Mouse (Mus musculus) lung, postnatal 0 days (tissue): ENCODE measurements around the gene Smarca4. TPM values are rescaled to one million over a fixed set of nuclear protein-coding genes. Genes with fewer than 3 reads are reported as not detected.
A peak's percentile ranks its signal among the peaks of the same experiment; 100 is the strongest.

Experiments used
- ATAC-seq: fragments of 200-750 bp; cut with Nextera tagmentation; 2 replicates; pipeline ENCODE4 v1.8.0; 2017; ENCODE audit warnings: moderate library complexity
- DNase-seq: peaks from one replicate; pipeline ENCODE4 v3.0.0-alpha.2; 2016; ENCODE audit warnings: low spot score
- H3K27ac ChIP-seq: fragments of 300-500 bp; sonication (generic); 2 replicates; pipeline ENCODE4 v1.5.1; 2014; ENCODE audit warnings: antibody characterized with exemption, mild to moderate bottlenecking, low read length, mixed read lengths
- H3K27me3 ChIP-seq: fragments of 300-500 bp; sonication (generic); replicated peaks from 2 replicates; pipeline ENCODE4 v1.6.1; 2014; ENCODE audit warnings: low read length, mixed read lengths; ENCODE audit not compliant: insufficient read depth
- H3K36me3 ChIP-seq: fragments of 300-500 bp; sonication (generic); 2 replicates; pipeline ENCODE4 v1.6.1; 2014; ENCODE audit warnings: low read length, mixed read lengths; ENCODE audit not compliant: insufficient read depth
- H3K4me1 ChIP-seq: fragments of 300-500 bp; sonication (generic); 2 replicates; pipeline ENCODE4 v1.6.1; 2014; ENCODE audit warnings: antibody characterized with exemption, low read depth, low read length, mixed read lengths; ENCODE audit not compliant: insufficient read depth
- H3K4me2 ChIP-seq: fragments of 300-500 bp; sonication (generic); replicated peaks from 2 replicates; pipeline ENCODE4 v1.6.1; 2014; ENCODE audit warnings: low read depth, mild to moderate bottlenecking, low read length, moderate library complexity, mixed read lengths
- H3K4me3 ChIP-seq: fragments of 300-500 bp; sonication (generic); 2 replicates; pipeline ENCODE4 v1.5.1; 2014; ENCODE audit warnings: low read depth, low read length
- H3K9ac ChIP-seq: fragments of 300-500 bp; sonication (generic); replicated peaks from 2 replicates; pipeline ENCODE4 v1.6.1; 2014; ENCODE audit warnings: low read depth, mild to moderate bottlenecking
- H3K9me3 ChIP-seq: fragments of 300-500 bp; sonication (generic); 2 replicates; pipeline ENCODE4 v1.6.1; 2016; ENCODE audit warnings: low read length, mixed read lengths
- CTCF ChIP-seq: IDR thresholded peaks from 2 replicates; pipeline ENCODE4 v1.5.1; 2016; ENCODE audit warnings: antibody characterized with exemption, mild to moderate bottlenecking
- EP300 ChIP-seq: IDR thresholded peaks from 2 replicates; pipeline ENCODE4 v1.6.1; 2016; ENCODE audit warnings: antibody characterized with exemption, mild to moderate bottlenecking, control low read depth
- WGBS: fragments of 180-500 bp; shearing (Covaris S2); extraction: QIAGEN DNeasy Blood & Tissue Kit; methylation state at CpG from one replicate; pipeline ENCODE4 v1.1.7; 2014; 5-methylcytosine and 5-hydroxymethylcytosine counted together
- polyA plus RNA-seq: library from polyadenylated mRNA; unstranded; fragments of >200 nt; fragmentation: Nextera tagmentation; extraction: Ambion mirVana; gene quantifications from 2 replicates; pipeline ENCODE4 v1.2.1, GENCODE M21; 2015

Gene Smarca4
- polyA plus RNA-seq, 1 experiment from 2014 or later, result 22.3 TPM

DNA sequence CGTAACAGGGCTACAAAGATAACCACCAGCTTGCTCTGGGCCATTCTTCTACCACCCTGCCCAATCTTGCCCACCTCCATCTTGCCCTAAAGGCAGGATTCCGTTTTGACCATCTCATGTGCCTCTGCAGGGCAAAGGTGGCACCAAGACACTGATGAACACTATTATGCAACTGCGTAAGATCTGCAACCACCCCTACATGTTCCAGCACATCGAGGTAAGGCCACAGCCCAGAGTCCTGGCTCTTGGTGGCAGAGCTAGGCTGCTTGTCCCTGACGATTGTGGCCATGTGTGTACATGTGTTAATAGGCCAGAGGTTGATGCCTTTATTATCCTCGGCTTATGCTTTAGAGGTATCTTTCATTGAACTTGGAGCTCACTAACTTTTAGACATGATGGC is 54.4 kb downstream of the Smarca4 start:
- Histone ChIP-seq H3K4me1 (no peaks in the 10 kb centered on the region), H3K36me3 (peaks cover 67% of the 10 kb centered on the region), H3K27me3 (no peaks in the 10 kb centered on the region), H3K4me2 (no peak overlapping the region), H3K9ac (no peak overlapping the region), H3K27ac (no peak overlapping the region), H3K9me3 (no peaks in the 10 kb centered on the region), H3K4me3 (no peak overlapping the region)
- ATAC-seq, result no peak
- TF ChIP-seq CTCF (no peak), EP300 (no peak)
- 89% methylated on average over 6 of the region's 6 CpGs for WGBS
- no peak for DNase-seq

DNA sequence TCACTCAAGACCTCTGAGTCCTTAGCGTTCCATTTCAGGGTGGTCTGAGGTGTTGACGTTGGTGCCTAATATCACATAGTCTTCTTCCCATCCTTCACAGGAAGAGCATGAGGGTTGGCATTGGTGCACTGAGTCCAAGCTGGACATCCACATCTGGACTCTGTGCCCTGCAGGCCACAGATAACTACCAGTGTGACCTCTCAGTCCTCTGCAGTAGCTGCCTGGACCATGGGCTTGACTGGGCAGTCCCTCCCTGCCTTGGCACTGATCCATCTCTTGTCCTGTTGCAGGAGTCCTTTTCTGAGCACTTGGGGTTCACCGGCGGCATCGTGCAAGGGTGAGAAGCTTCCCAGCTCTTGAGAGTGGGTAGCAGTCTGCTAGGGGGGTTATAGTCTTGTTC is 55.8 kb downstream of the Smarca4 start:
- ATAC-seq (no peak), DNase-seq (no peak)
- H3K9ac ChIP-seq, result no peak overlapping the region
- H3K4me2 ChIP-seq, result no peak overlapping the region
- H3K9me3 ChIP-seq, result no peaks in the 10 kb centered on the region
- no peak overlapping the region for H3K4me3 ChIP-seq
- 93% methylated on average over 5 of the region's 5 CpGs for WGBS
- H3K27me3 ChIP-seq, result no peaks in the 10 kb centered on the region
- no peak overlapping the region for H3K27ac ChIP-seq
- no peak for TF ChIP-seq EP300
- no peak for TF ChIP-seq CTCF
- H3K36me3 ChIP-seq, result peaks cover 78% of the 10 kb centered on the region
- no peaks in the 10 kb centered on the region for H3K4me1 ChIP-seq

DNA sequence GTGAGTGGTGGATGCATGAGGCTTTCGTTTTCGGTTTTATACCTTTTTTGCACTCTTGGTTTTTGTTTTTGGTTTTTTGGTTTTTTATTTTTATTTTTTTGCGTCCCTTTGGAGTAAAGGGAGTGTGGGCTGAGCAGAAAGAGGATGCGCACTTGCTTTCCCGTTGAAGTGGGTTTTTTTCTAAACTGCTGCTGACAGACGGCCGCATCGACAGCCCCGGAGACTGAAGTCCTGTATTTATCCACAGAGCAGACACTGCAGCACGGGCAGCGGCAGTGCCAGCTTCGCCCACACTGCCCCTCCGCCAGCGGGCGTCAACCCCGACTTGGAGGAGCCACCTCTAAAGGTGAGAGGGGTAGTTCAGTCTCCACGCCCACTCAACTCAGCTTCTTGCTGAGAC is 61.7 kb downstream of the Smarca4 start:
- Histone ChIP-seq H3K27me3 (no peaks in the 10 kb centered on the region), H3K4me1 (no peaks in the 10 kb centered on the region), H3K36me3 (peaks cover 65% of the 10 kb centered on the region), H3K4me2 (no peak overlapping the region), H3K4me3 (no peak overlapping the region), H3K9me3 (no peaks in the 10 kb centered on the region), H3K27ac (no peak overlapping the region), H3K9ac (no peak overlapping the region)
- TF ChIP-seq EP300 (no peak), CTCF (no peak)
- WGBS, result 91% methylated on average over 17 of the region's 17 CpGs
- DNase-seq, result no peak
- no peak for ATAC-seq

DNA sequence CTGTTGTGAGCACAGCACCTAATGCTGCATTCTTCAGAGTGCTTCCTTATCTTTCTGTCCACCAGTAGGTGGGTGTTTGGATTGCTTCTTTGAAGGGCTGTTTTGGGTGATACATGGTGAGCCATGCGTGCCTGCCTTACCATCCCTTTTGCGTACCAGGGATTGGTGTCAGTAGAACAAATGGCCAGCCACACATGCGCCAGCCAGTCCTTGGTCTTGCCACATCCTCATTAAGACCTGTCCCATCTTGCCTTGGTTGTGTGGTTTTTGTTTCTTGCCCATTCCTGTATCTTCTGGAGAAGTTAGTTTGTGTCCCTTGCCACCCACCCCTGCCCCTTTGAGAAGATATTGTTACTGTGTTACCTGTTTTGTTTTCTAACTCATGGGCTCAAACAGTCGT is 64.5 kb downstream of the Smarca4 start:
- no peak overlapping the region for H3K27ac ChIP-seq
- ATAC-seq, result no peak
- no peaks in the 10 kb centered on the region for H3K4me1 ChIP-seq
- H3K36me3 ChIP-seq, result peaks cover 58% of the 10 kb centered on the region
- no peaks in the 10 kb centered on the region for H3K27me3 ChIP-seq
- H3K9me3 ChIP-seq, result no peaks in the 10 kb centered on the region
- DNase-seq, result no peak
- WGBS, result 84% methylated on average over 4 of the region's 4 CpGs
- H3K4me3 ChIP-seq, result no peak overlapping the region
- H3K9ac ChIP-seq, result no peak overlapping the region
- no peak overlapping the region for H3K4me2 ChIP-seq
- TF ChIP-seq EP300 (no peak), CTCF (no peak)

DNA sequence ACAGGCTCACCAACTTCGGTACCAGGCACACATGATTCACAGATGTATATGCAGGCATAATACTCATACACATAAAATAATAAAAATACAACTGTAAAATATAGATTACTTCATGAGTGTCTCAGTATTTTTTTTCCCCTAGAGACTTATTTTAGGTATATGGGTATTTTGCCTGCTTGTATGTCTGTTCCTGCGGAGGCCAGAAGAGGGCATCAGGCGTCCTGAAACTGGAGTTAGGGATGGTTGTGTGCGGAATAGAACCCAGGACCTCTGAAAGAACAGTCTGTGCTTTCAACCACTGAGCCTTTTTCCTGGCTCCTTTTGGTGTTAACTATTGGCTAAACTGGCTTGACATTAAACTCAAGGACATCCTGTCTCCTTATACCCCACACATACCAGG is 66.9 kb downstream of the Smarca4 start:
- no peak for ATAC-seq
- no peak for DNase-seq
- Histone ChIP-seq H3K27ac (no peak overlapping the region), H3K4me3 (no peak overlapping the region), H3K27me3 (no peaks in the 10 kb centered on the region), H3K4me2 (no peak overlapping the region), H3K9ac (no peak overlapping the region), H3K9me3 (no peaks in the 10 kb centered on the region), H3K4me1 (no peaks in the 10 kb centered on the region), H3K36me3 (peaks cover 51% of the 10 kb centered on the region)
- TF ChIP-seq EP300 (no peak), CTCF (peak; percentile 57)
- WGBS, result 85% methylated on average over 4 of the region's 4 CpGs

DNA sequence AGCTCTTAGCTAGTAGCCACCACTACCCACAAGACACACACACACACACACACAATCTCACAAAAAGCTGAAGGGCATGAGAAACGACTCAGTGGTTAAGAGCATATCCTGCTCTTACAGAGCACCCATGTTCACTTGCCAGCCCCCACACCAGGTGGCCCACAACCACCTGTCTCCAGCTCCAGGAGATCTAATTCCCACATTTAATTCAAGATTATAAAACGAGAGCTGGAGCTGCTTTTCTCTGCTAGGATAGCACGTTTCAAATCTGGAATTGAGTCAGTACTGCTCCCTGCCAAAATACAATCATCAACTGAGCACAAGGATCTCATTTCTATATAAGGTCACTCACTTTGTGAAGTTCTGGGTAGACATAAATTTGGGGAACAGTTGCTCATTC is 67.9 kb downstream of the Smarca4 start:
- H3K27ac ChIP-seq, result no peak overlapping the region
- no peak overlapping the region for H3K4me2 ChIP-seq
- ATAC-seq (no peak), DNase-seq (no peak)
- 80% methylated on average over 3 of the region's 3 CpGs for WGBS
- no peak overlapping the region for H3K9ac ChIP-seq
- TF ChIP-seq CTCF (no peak), EP300 (no peak)
- no peak overlapping the region for H3K4me3 ChIP-seq
- H3K27me3 ChIP-seq, result no peaks in the 10 kb centered on the region
- H3K4me1 ChIP-seq, result no peaks in the 10 kb centered on the region
- H3K9me3 ChIP-seq, result no peaks in the 10 kb centered on the region
- peaks cover 46% of the 10 kb centered on the region for H3K36me3 ChIP-seq

DNA sequence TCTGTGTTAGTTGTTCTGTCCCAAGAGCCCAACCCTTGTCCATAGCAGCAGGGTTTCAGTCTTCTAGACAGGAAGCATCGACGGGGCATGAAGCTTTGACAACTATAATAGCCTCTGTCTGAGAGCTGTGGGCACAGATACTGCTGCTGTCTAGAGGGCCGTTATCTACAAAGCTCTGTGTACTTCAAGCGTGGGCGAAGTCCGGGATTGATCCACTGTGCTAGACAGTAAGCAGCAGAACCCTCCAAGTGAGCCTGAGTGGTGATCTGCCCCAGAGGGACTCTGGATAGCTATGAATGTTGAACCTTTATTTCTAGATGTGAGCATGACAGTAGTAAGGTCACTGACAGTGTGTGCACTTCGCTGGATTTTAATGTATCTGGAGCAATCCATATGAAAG is 72.6 kb downstream of the Smarca4 start:
- Histone ChIP-seq H3K27me3 (no peaks in the 10 kb centered on the region), H3K4me1 (no peaks in the 10 kb centered on the region), H3K9ac (no peak overlapping the region), H3K4me3 (no peak overlapping the region), H3K9me3 (no peaks in the 10 kb centered on the region), H3K27ac (no peak overlapping the region), H3K36me3 (peaks cover 36% of the 10 kb centered on the region; the same call in 1 of the 2 replicates), H3K4me2 (no peak overlapping the region)
- no peak for TF ChIP-seq EP300
- TF ChIP-seq CTCF, result no peak
- no peak for DNase-seq
- 85% methylated on average over 7 of the region's 7 CpGs for WGBS
- ATAC-seq, result no peak
